8 mouse cellular contexts compared by ENCODE assay signal in genomic region chr2:38286433-38286732, GRCm38 (mm10). TPM values are rescaled to one million over a fixed set of nuclear protein-coding genes. Genes with fewer than 3 reads are reported as not detected.
A peak's percentile ranks its signal among the peaks of the same experiment; 100 is the strongest.
DNase-seq lines count a peak whose midpoint lies in the region; ATAC-seq lines count a peak whose summit lies in the region.

No protein-coding gene starts in this region.

- intact Hi-C loops in left cerebral cortex, postnatal 36 days (cut with DNase I) = loop anchor here (5.0 kb wide), 1 partner anchor 51 kb away; the partner anchor contains the start of gene Lhx2

- ATAC-seq in lung, embryonic 16.5 days (ENCODE audit: low read depth) = no peak
- no peak for ATAC-seq in embryonic facial prominence, embryonic 11.5 days (replicated peaks; ENCODE audit: insufficient number of reproducible peaks, low FRiP score, low TSS enrichment, low read depth)
- ATAC-seq in intestine, embryonic 14.5 days (replicated peaks; ENCODE audit: low FRiP score, low TSS enrichment, low read depth) = no peak
- ATAC-seq in midbrain, embryonic 15.5 days (replicated peaks) = no peak; the same call in 1 of the 2 replicates

- WGBS in lung, embryonic 16.5 days = 4% methylated on average over 4 of the region's 4 CpGs
- WGBS in embryonic facial prominence, embryonic 11.5 days = 10% methylated on average over 4 of the region's 4 CpGs
- WGBS in intestine, embryonic 14.5 days = 3% methylated on average over 4 of the region's 4 CpGs
- WGBS in midbrain, embryonic 15.5 days = 15% methylated on average over 4 of the region's 4 CpGs

- H3K4me3 ChIP-seq in lung, embryonic 16.5 days (ENCODE audit: low read length) = peak overlapping the region; percentile 95
- H3K4me3 ChIP-seq in embryonic facial prominence, embryonic 11.5 days (ENCODE audit: low read depth, low read length) = peak overlapping the region; percentile 77
- peak overlapping the region; percentile 65 for H3K4me3 ChIP-seq in intestine, embryonic 14.5 days (ENCODE audit: low read depth, low read length)
- H3K4me3 ChIP-seq in midbrain, embryonic 15.5 days = peak overlapping the region; percentile 97

- DNase-seq in lung, postnatal 10 days = no peak
- DNase-seq in embryonic facial prominence, embryonic 11.5 days (ENCODE audit: low spot score) = peak; percentile 8
- no peak for DNase-seq in intestine, embryonic 14.5 days (ENCODE audit: low spot score)
- no peak for DNase-seq in left cerebral cortex, postnatal 36 days (ENCODE audit: low spot score in 2 of 2)
- no peak for DNase-seq in right cerebral cortex, adult 18-20 months
- DNase-seq in urinary bladder, adult 2 months (ENCODE audit: low spot score) = no peak

- no peaks in the 10 kb centered on the region for H3K9me3 ChIP-seq in lung, embryonic 16.5 days (ENCODE audit: control insufficient read depth, low read length)
- no peaks in the 10 kb centered on the region for H3K9me3 ChIP-seq in embryonic facial prominence, embryonic 11.5 days (replicated peaks; ENCODE audit: control insufficient read depth, low read length)
- no peaks in the 10 kb centered on the region for H3K9me3 ChIP-seq in intestine, embryonic 14.5 days (ENCODE audit: control insufficient read depth, low read length)
- H3K9me3 ChIP-seq in midbrain, embryonic 15.5 days = no peaks in the 10 kb centered on the region

- H3K4me2 ChIP-seq in lung, embryonic 16.5 days (ENCODE audit: low read depth, low read length) = peak overlapping the region; percentile 68
- H3K4me2 ChIP-seq in embryonic facial prominence, embryonic 11.5 days (ENCODE audit: low read depth, low read length) = peak overlapping the region; percentile 78
- H3K4me2 ChIP-seq in intestine, embryonic 14.5 days (ENCODE audit: low read length) = peak overlapping the region; percentile 56
- peak overlapping the region; percentile 71 for H3K4me2 ChIP-seq in midbrain, embryonic 15.5 days

- peak overlapping the region; percentile 95 for H3K9ac ChIP-seq in lung, embryonic 16.5 days (ENCODE audit: low read length)
- H3K9ac ChIP-seq in embryonic facial prominence, embryonic 11.5 days (replicated peaks; ENCODE audit: low read length) = peak overlapping the region; percentile 85
- peak overlapping the region; percentile 76 for H3K9ac ChIP-seq in intestine, embryonic 14.5 days (ENCODE audit: low read length)
- H3K9ac ChIP-seq in midbrain, embryonic 15.5 days = peak overlapping the region; percentile 94

- H3K36me3 ChIP-seq in lung, embryonic 16.5 days (ENCODE audit: control insufficient read depth, insufficient read depth, low read length) = no peaks in the 10 kb centered on the region
- H3K36me3 ChIP-seq in embryonic facial prominence, embryonic 11.5 days (replicated peaks; ENCODE audit: control insufficient read depth, insufficient read depth, low read depth, low read length) = no peaks in the 10 kb centered on the region
- H3K36me3 ChIP-seq in intestine, embryonic 14.5 days (ENCODE audit: control insufficient read depth, insufficient read depth, low read length) = no peaks in the 10 kb centered on the region
- H3K36me3 ChIP-seq in midbrain, embryonic 15.5 days (replicated peaks) = no peaks in the 10 kb centered on the region

- H3K4me1 ChIP-seq in lung, embryonic 16.5 days (replicated peaks; ENCODE audit: control insufficient read depth, insufficient read depth, low read length) = peaks cover 12% of the 10 kb centered on the region
- H3K4me1 ChIP-seq in embryonic facial prominence, embryonic 11.5 days (ENCODE audit: control insufficient read depth, insufficient read depth, low read length) = no peaks in the 10 kb centered on the region
- H3K4me1 ChIP-seq in intestine, embryonic 14.5 days (replicated peaks; ENCODE audit: control insufficient read depth, insufficient read depth, low read length) = peaks cover 4% of the 10 kb centered on the region; the same call in 1 of the 2 replicates
- H3K4me1 ChIP-seq in midbrain, embryonic 15.5 days = peaks cover 19% of the 10 kb centered on the region

- peak overlapping the region; percentile 77 for H3K27ac ChIP-seq in lung, embryonic 16.5 days (ENCODE audit: low read length)
- no peak overlapping the region for H3K27ac ChIP-seq in embryonic facial prominence, embryonic 11.5 days (replicated peaks; ENCODE audit: low read depth, low read length)
- peak overlapping the region; percentile 88; the same call in 1 of the 2 replicates for H3K27ac ChIP-seq in intestine, embryonic 14.5 days (ENCODE audit: low read depth)
- peak overlapping the region; percentile 92 for H3K27ac ChIP-seq in midbrain, embryonic 15.5 days

- no peaks in the 10 kb centered on the region for H3K27me3 ChIP-seq in lung, embryonic 16.5 days (ENCODE audit: control insufficient read depth, insufficient read depth, low read depth, low read length)
- H3K27me3 ChIP-seq in embryonic facial prominence, embryonic 11.5 days (ENCODE audit: control insufficient read depth, insufficient read depth, low read length) = no peaks in the 10 kb centered on the region
- H3K27me3 ChIP-seq in intestine, embryonic 14.5 days (replicated peaks; ENCODE audit: control insufficient read depth, insufficient read depth, low read length) = no peaks in the 10 kb centered on the region
- no peaks in the 10 kb centered on the region for H3K27me3 ChIP-seq in midbrain, embryonic 15.5 days (replicated peaks)

RNA-seq across cellular contexts. Expression of gene Dennd1a, which starts 0.8 kb away (rescaled TPM):
- 11.0 and 11.7 TPM in 2 replicates for polyA plus RNA-seq in lung, embryonic 16.5 days (2015; fragmentation: Nextera tagmentation; extraction: Ambion mirVana)
- 8.1 and 8.6 TPM in 2 replicates for polyA plus RNA-seq in embryonic facial prominence, embryonic 11.5 days (2014; fragmentation: Nextera tagmentation; extraction: Ambion mirVana)
- polyA plus RNA-seq in intestine, embryonic 14.5 days (2014; fragmentation: Nextera tagmentation; extraction: Ambion mirVana) = 11.4 and 11.6 TPM in 2 replicates
- 25.5 and 26.1 TPM in 2 replicates for polyA plus RNA-seq in midbrain, embryonic 15.5 days (2015; fragmentation: Nextera tagmentation; extraction: Ambion mirVana)
- 10 to 100 TPM; 74.5 to 76.5 TPM for total RNA-seq in left cerebral cortex, postnatal 36 days (2021)
- polyA plus RNA-seq in urinary bladder, adult 2 months (2012; rRNA removed) = 7.2 and 13.8 TPM in 2 replicates

RNA-seq across cellular contexts. Expression of gene Lhx2, which starts 52.7 kb away (rescaled TPM):
- polyA plus RNA-seq in lung, embryonic 16.5 days (2015; fragmentation: Nextera tagmentation; extraction: Ambion mirVana) = not detected in 2 replicates
- 15.5 and 18.6 TPM in 2 replicates for polyA plus RNA-seq in embryonic facial prominence, embryonic 11.5 days (2014; fragmentation: Nextera tagmentation; extraction: Ambion mirVana)
- polyA plus RNA-seq in intestine, embryonic 14.5 days (2014; fragmentation: Nextera tagmentation; extraction: Ambion mirVana) = 0.19 TPM in 1 of 2 replicates, not detected in the other
- 47.3 and 58.4 TPM in 2 replicates for polyA plus RNA-seq in midbrain, embryonic 15.5 days (2015; fragmentation: Nextera tagmentation; extraction: Ambion mirVana)
- total RNA-seq in left cerebral cortex, postnatal 36 days (2021) = 10 to 100 TPM; 76.7 to 79.0 TPM
- 0.12 TPM in 1 of 2 replicates, not detected in the other for polyA plus RNA-seq in urinary bladder, adult 2 months (2012; rRNA removed)

Comparison
In these comparisons a context has a peak if more than half of its experiments do, and no peak if none do; other contexts are left out.
1. RNA of gene Lhx2, which starts 52.7 kb away (polyA plus RNA-seq): 47.3 to 58.4 TPM in midbrain, embryonic 15.5 days and 15.5 to 18.6 TPM in embryonic facial prominence, embryonic 11.5 days; 0.19 TPM in intestine, embryonic 14.5 days, not detected in lung, embryonic 16.5 days and 0.12 TPM in urinary bladder, adult 2 months; every median in the first group is over 10 times any median in the second.
2. Peak in every context shown above with its lines, with median percentiles within 50 percentile points of each other: H3K4me2 ChIP-seq, H3K4me3 ChIP-seq and H3K9ac ChIP-seq.